Mouse (Mus musculus) thymus, postnatal 4 days (tissue): ENCODE measurements around the gene Phf21a.
"Not testable (repeated sequence)": the region's sequence is repeated elsewhere in the genome, so short reads cannot be mapped to it uniquely, and the experiment has no call there.

ENCODE experiments used
- DNase-seq: peaks from one replicate; pipeline ENCODE4 v3.0.0; 2021

The Phf21a gene

DNA sequence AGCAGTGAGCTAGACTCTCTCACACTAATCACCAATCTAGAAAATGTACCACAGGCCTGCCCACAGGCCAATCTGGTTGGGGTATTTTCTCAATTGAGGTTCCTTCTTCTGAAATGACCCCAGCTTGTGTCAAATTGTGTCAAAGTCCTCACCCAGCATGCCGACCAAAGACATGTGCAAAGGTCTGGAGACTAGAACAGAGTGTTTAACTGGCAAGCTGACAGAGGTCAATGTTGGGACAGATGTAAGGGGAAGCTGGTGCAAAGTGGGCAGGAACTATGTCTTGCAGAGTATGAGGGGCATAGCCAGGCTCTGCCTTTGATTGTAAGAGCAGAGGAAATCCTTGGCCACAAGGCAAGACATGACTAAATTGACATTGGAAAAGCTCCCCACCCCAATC, 7.2 kb upstream of the Phf21a start:
- DNase-seq, result no peak

DNA sequence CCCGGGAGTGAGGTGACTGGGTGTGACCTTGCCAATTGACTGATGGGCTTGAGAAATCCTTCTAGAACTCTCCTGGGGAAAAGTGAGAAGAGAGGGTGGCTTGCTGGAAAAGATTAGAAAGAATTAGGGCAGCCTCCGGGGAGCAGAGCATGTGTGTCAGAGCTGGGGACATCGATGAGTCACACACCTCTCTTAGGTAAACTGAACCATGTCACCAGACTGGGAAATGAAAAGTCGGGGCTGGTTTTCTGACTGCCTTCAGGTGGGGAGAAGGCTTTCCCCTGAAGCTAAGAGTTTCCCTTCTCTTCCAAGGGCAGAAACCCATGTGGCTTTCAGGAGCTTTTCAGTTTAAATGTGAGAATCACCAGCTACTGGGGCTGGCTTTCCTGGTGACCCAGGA, 5.9 kb upstream of the Phf21a start:
- no peak for DNase-seq

GRCm38 (mm10) chr2:92089782-92090181, 3.1 kb upstream of the Phf21a start:
- no peak for DNase-seq

- DNase-seq, result not testable (repeated sequence)
Measured at GRCm38 (mm10) chr2:92093503-92093902, 586 bp downstream of the Phf21a start.

GRCm38 (mm10) chr2:92094078-92094477, 1.2 kb downstream of the Phf21a start:
- no peak for DNase-seq

- DNase-seq, result no peak
Measured at GRCm38 (mm10) chr2:92100768-92101167, 7.9 kb downstream of the Phf21a start.

DNA sequence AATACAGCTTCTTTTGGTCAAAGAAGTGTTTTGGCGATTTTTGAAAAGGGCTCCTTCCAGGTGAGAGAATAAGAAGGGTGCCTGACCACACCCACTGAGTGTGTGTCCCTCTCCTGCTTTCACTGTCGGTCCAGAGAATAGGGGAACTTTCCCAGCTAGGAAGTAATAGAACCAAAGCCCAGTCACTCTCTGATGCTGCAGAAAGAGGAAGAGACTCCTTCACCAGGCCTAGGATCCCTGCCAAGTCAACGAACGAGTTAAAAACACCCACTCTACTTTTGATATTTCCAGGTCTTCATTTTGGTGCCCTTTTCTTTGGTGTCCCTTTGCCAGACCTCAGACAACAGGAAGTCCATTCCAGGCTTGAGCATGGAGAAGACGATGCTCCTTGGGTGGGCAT, 31.6 kb downstream of the Phf21a start:
- no peak for DNase-seq

GRCm38 (mm10) chr2:92125330-92125729, 32.4 kb downstream of the Phf21a start:
- no peak for DNase-seq

DNA sequence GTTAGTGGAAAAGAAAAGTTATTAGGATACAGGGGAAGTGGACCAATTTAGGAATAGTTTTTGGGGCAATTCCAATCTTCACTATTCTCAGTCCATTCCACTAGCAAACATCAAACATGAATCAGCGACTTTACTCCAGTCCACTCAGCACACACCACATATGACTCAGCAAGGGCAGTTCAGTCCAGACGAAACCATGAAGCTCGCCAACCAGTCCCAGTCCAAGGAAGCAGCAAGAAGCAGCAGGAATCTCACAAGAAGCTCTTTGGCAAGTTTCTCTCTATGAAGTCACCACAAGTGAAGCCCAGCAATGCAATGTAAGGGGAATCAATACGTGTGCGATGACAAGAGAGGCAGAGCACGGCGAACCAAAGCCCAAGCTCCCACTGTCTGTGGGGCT, 37.2 kb downstream of the Phf21a start:
- no peak for DNase-seq

- DNase-seq, result no peak
Measured at GRCm38 (mm10) chr2:92138736-92139135, 45.8 kb downstream of the Phf21a start.

- no peak for DNase-seq
Measured at GRCm38 (mm10) chr2:92139365-92139764, 46.4 kb downstream of the Phf21a start.

- no peak for DNase-seq
Measured at GRCm38 (mm10) chr2:92140383-92140782, 47.5 kb downstream of the Phf21a start.

DNA sequence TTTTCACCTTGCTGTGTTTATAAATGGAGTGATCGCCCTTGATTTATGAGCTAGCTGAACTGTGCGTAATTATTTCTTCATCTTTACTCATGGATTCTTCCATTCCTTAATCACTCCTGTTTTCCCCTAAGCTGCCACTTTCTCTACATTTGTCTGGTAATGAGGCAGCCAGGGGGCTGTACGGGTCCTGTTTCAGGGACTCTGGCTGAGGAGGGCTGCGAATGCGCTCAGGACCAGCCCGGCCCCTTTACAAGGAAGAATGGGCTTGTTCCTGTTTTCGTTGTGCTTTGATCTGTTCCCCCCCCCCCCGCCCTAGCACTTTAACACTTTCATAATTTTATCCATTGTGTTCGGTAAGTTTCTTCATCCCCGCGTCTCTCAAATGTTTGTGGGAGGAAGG, 48.2 kb downstream of the Phf21a start:
- no peak for DNase-seq

DNA sequence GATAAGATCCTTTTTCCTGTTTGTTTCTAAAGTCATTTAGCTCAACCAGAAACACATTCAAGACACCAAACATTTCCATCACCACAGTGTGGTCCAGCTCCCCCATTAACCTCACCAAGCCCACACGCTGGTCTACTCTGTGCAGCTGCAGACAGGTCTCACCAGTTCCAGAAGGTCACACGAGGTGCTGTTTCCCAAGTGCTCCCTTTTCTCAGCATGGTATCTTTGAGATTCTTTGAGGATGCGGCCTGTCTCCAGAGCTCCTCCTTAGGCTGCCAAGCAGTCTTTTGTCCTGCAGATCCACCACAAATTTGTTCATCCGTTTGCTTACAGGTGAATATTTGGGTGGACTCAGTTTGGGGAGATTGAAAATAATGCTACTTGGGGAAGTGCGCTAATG, 51.0 kb downstream of the Phf21a start:
- no peak for DNase-seq

- not testable (repeated sequence) for DNase-seq
Measured at GRCm38 (mm10) chr2:92147925-92148750, 55.2 kb downstream of the Phf21a start.

GRCm38 (mm10) chr2:92164291-92164690, 71.4 kb downstream of the Phf21a start:
- DNase-seq, result no peak

DNA sequence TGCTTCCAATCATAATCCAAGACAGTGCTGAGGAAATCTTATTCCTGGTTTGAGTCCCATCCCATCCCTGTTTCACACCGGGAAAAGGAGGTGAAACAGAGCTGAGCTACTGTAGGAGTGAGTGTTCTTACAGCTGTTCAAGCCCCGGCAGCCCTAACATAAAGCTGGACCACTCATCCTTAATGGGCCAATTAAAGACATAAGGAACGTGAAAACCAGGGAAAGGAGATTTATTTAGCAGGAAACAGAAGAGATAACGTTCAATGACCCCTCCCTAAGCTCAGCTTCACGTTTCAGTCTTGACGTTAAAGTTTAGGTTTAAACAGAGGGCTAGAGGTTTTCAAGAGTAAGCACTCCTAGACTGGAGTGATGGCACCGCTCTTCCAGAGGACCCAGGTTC, 74.0 kb downstream of the Phf21a start:
- DNase-seq, result no peak

GRCm38 (mm10) chr2:92171046-92171643, 78.2 kb downstream of the Phf21a start:
- DNase-seq, result no peak

DNA sequence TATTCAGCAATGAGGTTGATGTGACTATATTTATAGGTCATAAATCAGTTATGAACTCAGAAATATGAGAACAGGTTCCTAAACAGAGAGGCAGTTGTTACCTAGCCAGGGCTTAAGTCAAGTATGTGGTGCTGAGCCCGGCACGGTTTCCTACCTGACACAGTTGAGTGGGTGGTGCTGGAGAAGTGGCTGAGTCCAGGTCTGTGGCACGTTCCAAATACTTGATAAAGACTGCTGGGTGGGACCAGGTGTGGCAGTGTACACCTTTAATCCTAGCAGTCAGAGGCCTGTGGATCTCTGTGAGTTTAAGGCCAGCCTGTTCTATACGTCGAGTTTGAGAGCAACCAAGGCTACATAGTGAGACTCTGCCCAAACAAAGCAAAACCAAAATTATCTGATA, 79.4 kb downstream of the Phf21a start:
- no peak for DNase-seq

GRCm38 (mm10) chr2:92173186-92173585, 80.3 kb downstream of the Phf21a start:
- DNase-seq, result no peak

GRCm38 (mm10) chr2:92174265-92174664, 81.3 kb downstream of the Phf21a start:
- DNase-seq, result no peak

DNA sequence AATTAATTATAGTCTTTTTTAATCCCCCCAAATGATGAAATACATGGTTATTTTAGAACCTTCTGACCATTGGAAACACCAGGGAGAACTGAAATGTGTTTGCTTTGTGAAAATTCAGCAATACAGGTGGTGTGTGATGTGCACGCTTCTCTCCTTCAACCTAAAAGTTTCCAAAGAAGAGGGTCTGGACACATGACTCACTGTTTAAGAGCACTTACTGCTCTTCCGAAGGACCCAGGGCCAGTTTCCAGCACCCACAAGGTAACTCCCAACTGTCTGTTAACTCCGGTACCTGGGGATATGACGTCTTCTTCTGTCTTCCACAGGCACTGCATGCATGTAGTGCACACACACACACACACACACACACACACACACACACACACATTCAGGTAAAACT, 82.1 kb downstream of the Phf21a start:
- DNase-seq, result no peak

GRCm38 (mm10) chr2:92176292-92176691, 83.4 kb downstream of the Phf21a start:
- no peak for DNase-seq

GRCm38 (mm10) chr2:92182146-92182756, 89.3 kb downstream of the Phf21a start:
- DNase-seq, result no peak
